Mouse (Mus musculus) bone marrow macrophage, adult 2 months (primary cell): ENCODE measurements around the gene Plscr3.

Source experiments
- CTCF ChIP-seq: IDR thresholded peaks from 2 replicates; pipeline ENCODE4 v1.5.1; 2012; ENCODE audit warnings: low read depth, mild to moderate bottlenecking, low read length, moderate library complexity
- POLR2A ChIP-seq: IDR thresholded peaks from 2 replicates; pipeline ENCODE4 v1.6.1; 2012; ENCODE audit warnings: mild to moderate bottlenecking, low read depth, low read length, borderline replicate concordance

GRCm38 (mm10) chr11:69855347-69855746 lies 9.2 kb downstream of the Plscr3 start:
- no peak for TF ChIP-seq CTCF
- TF ChIP-seq POLR2A: no peak
